Mouse (Mus musculus): ENCODE measurements at regions not wholly inside any gene's neighbourhood (a gene's known extent, or its start where the extent isn't known, plus 50 kb on each side); places are given as distances from the start of the nearest gene placed in this dataset.

GRCm38 (mm10) chr13:99754251-99754652, 146.6 kb downstream of the Cartpt start:
- no peak for ATAC-seq (replicated peaks; ENCODE audit: insufficient number of reproducible peaks, insufficient read depth, low FRiP score, low read depth)
- no peaks in the 10 kb centered on the region for H3K27me3 ChIP-seq
- 29% methylated on average over 5 of the region's 5 CpGs for WGBS
- H3K4me3 ChIP-seq = no peak overlapping the region
- no peaks in the 10 kb centered on the region for H3K4me1 ChIP-seq (replicated peaks)
- H3K27ac ChIP-seq = no peak overlapping the region
- H3K9ac ChIP-seq = no peak overlapping the region
- no peaks in the 10 kb centered on the region for H3K9me3 ChIP-seq (replicated peaks)
- H3K4me2 ChIP-seq = no peak overlapping the region
- H3K36me3 ChIP-seq = no peaks in the 10 kb centered on the region

DNA sequence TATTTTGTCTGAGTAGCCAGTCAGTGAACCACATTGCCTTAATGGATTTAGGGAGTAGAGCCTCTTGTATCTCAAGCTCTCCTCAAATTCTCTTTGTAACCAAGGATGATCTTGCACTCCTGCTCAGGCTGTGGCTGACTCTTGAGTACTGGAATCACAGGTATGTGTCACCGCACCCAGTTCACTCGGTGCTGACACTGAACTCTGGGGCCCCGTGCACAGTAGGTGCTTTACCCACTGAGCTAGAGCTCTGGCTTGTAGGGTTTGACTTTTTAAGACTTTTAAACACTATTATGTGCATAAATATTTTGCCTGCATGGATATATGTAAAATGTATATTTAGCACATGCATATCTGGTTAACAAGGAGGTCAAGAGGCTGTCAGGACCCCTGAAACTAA, 147.4 kb downstream of the Cartpt start:
- Histone ChIP-seq H3K27me3 (no peaks in the 10 kb centered on the region), H3K4me3 (no peak overlapping the region), H3K27ac (no peak overlapping the region), H3K4me1 (replicated peaks) (no peaks in the 10 kb centered on the region), H3K36me3 (no peaks in the 10 kb centered on the region), H3K9me3 (replicated peaks) (no peaks in the 10 kb centered on the region), H3K9ac (no peak overlapping the region), H3K4me2 (no peak overlapping the region)
- WGBS = 72% methylated on average over 3 of the region's 3 CpGs
- no peak for ATAC-seq (replicated peaks; ENCODE audit: insufficient number of reproducible peaks, insufficient read depth, low FRiP score, low read depth)

DNA sequence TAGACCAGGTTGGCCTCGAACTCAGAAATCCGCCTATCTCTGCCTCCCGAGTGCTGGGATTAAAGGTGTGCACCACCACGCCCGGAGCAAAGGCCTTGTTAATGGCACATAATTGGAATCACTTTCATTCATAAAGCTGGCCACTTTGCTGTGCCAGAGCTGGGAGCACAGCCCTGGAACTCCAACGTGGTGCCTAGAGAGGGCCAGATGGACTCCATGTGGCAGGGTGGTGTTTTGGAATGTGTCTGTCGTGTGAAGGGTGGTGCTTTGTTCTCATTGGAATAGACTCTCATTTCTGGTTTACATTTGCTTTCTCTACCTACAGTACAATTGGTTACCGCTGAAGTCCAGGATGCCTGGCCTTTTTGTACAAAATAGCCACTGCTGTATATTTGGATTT, 150.2 kb downstream of the Cartpt start:
- H3K4me1 ChIP-seq (replicated peaks) = peaks cover 5% of the 10 kb centered on the region; the same call in 1 of the 2 replicates
- no peak overlapping the region for H3K27ac ChIP-seq
- H3K27me3 ChIP-seq = no peaks in the 10 kb centered on the region
- H3K36me3 ChIP-seq = no peaks in the 10 kb centered on the region
- ATAC-seq (replicated peaks; ENCODE audit: insufficient number of reproducible peaks, insufficient read depth, low FRiP score, low read depth) = no peak
- H3K9ac ChIP-seq = no peak overlapping the region
- no peaks in the 10 kb centered on the region for H3K9me3 ChIP-seq (replicated peaks)
- no peak overlapping the region for H3K4me2 ChIP-seq
- 81% methylated on average over 8 of the region's 8 CpGs for WGBS
- no peak overlapping the region for H3K4me3 ChIP-seq

GRCm38 (mm10) chr13:99749342-99749741, 151.5 kb downstream of the Cartpt start:
- Histone ChIP-seq H3K27ac (no peak overlapping the region), H3K9me3 (replicated peaks) (no peaks in the 10 kb centered on the region), H3K27me3 (no peaks in the 10 kb centered on the region), H3K36me3 (no peaks in the 10 kb centered on the region), H3K4me2 (no peak overlapping the region), H3K4me3 (no peak overlapping the region), H3K4me1 (replicated peaks) (peaks cover 11% of the 10 kb centered on the region), H3K9ac (no peak overlapping the region)
- WGBS = 85% methylated on average over 6 of the region's 6 CpGs
- ATAC-seq (replicated peaks; ENCODE audit: insufficient number of reproducible peaks, insufficient read depth, low FRiP score, low read depth) = no peak

DNA sequence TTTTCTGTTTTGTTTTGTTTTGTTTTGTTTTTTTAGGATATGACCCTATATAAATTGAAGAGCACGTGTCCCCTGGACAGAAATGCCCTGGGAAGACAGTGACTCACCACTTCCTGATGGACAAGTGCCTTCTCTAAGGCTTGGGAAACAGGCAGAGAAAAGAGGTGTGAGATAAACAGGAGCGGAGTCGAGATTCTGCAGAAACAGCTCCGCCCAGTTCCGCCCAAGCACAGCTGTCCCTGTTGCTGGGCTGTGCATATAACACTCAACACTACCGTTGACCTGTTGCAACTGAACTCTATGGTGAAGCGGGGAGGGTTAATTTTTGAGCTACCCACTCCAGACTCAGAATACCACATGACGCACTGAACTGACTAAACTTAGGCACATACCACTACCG, 152.8 kb downstream of the Cartpt start:
- Histone ChIP-seq H3K9me3 (replicated peaks) (no peaks in the 10 kb centered on the region), H3K27ac (no peak overlapping the region), H3K4me2 (no peak overlapping the region), H3K4me3 (no peak overlapping the region), H3K36me3 (no peaks in the 10 kb centered on the region), H3K4me1 (replicated peaks) (peaks cover 16% of the 10 kb centered on the region), H3K27me3 (no peaks in the 10 kb centered on the region), H3K9ac (no peak overlapping the region)
- WGBS = 45% methylated on average over 9 of the region's 9 CpGs
- no peak for ATAC-seq (replicated peaks; ENCODE audit: insufficient number of reproducible peaks, insufficient read depth, low FRiP score, low read depth)

- ATAC-seq (replicated peaks; ENCODE audit: insufficient number of reproducible peaks, insufficient read depth, low FRiP score, low read depth) = no peak
- Histone ChIP-seq H3K27ac (no peak overlapping the region), H3K36me3 (no peaks in the 10 kb centered on the region), H3K9ac (no peak overlapping the region), H3K27me3 (no peaks in the 10 kb centered on the region), H3K4me1 (replicated peaks) (peaks cover 16% of the 10 kb centered on the region), H3K4me2 (no peak overlapping the region), H3K9me3 (replicated peaks) (no peaks in the 10 kb centered on the region), H3K4me3 (no peak overlapping the region)
- 68% methylated on average over 6 of the region's 6 CpGs for WGBS
Observed at GRCm38 (mm10) chr13:99745526-99745925, 155.4 kb downstream of the Cartpt start.

DNA sequence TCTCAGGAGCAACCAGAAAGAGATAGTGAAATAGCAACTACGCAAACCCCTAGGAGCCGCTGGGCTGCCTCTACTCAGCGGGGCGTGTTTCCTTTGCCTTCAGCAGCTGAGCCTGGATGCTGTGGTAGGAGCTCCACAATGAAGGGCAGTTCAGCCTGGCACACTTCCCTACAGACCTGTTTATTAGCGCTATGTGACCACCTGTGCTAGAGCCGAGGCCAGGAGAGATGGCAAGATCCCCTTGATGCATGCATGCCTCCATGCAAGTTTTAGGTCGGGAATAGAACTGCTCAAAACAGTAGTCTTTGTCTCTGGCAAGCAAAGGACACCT, 156.1 kb downstream of the Cartpt start:
- no peaks in the 10 kb centered on the region for H3K27me3 ChIP-seq
- no peaks in the 10 kb centered on the region for H3K36me3 ChIP-seq
- no peak for ATAC-seq (replicated peaks; ENCODE audit: insufficient number of reproducible peaks, insufficient read depth, low FRiP score, low read depth)
- H3K9me3 ChIP-seq (replicated peaks) = no peaks in the 10 kb centered on the region
- no peak overlapping the region for H3K27ac ChIP-seq
- WGBS = 49% methylated on average over 7 of the region's 7 CpGs
- H3K4me3 ChIP-seq = no peak overlapping the region
- H3K9ac ChIP-seq = no peak overlapping the region
- H3K4me1 ChIP-seq (replicated peaks) = peaks cover 16% of the 10 kb centered on the region
- H3K4me2 ChIP-seq = no peak overlapping the region

DNA sequence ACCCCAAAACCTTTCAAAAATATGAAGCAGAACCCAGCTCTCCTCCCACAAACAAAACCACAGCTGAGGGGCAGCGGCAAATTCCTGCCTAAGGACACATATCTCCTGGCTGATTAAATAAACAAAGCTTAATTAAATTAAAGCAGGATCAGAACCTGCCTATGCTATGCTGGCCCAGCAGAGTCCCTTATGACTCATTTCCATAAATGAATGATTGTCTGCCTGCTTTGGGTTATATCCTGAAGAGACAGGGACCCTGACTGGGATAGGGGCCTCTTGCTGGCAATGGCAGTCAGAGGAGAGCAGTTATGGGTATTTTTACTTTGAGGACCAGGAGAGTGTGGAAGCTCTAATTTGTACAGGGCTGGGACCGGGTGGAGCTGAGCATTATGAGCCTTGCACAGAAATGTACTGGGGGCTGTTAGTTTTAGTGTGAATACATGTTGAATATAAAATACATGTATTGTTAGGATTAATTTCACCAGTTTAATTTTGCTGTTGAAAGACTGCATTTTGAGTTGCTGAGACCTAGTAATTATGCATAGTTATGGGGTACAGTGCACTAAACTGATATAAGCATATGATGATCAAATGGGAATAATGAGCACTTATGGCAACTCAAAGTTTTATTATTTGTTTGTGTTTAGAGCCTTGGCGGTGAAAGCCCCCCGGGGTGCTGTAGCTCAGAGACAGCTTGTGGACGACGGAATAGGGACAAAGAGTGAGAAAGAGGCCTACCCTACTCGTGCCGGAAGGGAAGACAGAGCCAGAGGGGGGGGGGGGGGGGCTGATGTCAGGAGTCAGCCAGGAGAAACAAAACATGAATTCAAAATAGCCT, 156.7 kb downstream of the Cartpt start:
- H3K4me3 ChIP-seq = no peak overlapping the region
- no peak for ATAC-seq (replicated peaks; ENCODE audit: insufficient number of reproducible peaks, insufficient read depth, low FRiP score, low read depth)
- WGBS = 52% methylated on average over 8 of the region's 8 CpGs
- H3K36me3 ChIP-seq = no peaks in the 10 kb centered on the region
- peaks cover 16% of the 10 kb centered on the region for H3K4me1 ChIP-seq (replicated peaks)
- H3K9ac ChIP-seq = no peak overlapping the region
- H3K27ac ChIP-seq = no peak overlapping the region
- H3K9me3 ChIP-seq (replicated peaks) = no peaks in the 10 kb centered on the region
- H3K4me2 ChIP-seq = no peak overlapping the region
- H3K27me3 ChIP-seq = no peaks in the 10 kb centered on the region

DNA sequence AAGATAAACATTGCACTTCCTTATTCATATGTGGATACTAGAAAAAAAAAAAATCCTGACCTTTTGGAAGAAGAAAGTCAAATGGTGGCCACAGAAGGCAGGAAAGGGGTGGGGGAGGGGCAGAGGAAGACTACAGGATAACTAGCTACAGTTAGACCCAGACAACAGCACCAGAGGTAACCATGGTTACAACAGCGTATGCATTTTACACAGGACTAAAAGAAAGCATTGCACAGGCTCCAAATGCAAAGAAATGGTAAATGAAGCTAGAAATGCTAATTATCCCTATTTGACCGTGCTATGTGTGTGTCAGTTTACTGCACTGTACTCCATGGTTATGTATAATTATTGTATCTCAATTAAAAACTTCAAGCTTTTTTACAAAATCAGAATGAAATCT, 158.4 kb downstream of the Cartpt start:
- peaks cover 11% of the 10 kb centered on the region for H3K4me1 ChIP-seq (replicated peaks)
- no peak overlapping the region for H3K27ac ChIP-seq
- H3K9me3 ChIP-seq (replicated peaks) = no peaks in the 10 kb centered on the region
- no peak overlapping the region for H3K4me3 ChIP-seq
- H3K9ac ChIP-seq = no peak overlapping the region
- no peak for ATAC-seq (replicated peaks; ENCODE audit: insufficient number of reproducible peaks, insufficient read depth, low FRiP score, low read depth)
- no peaks in the 10 kb centered on the region for H3K36me3 ChIP-seq
- H3K4me2 ChIP-seq = no peak overlapping the region
- 79% methylated on average over 2 of the region's 2 CpGs for WGBS
- no peaks in the 10 kb centered on the region for H3K27me3 ChIP-seq

- no peak overlapping the region for H3K4me3 ChIP-seq
- WGBS = 64% methylated on average over 2 of the region's 2 CpGs
- H3K4me2 ChIP-seq = no peak overlapping the region
- no peaks in the 10 kb centered on the region for H3K36me3 ChIP-seq
- no peaks in the 10 kb centered on the region for H3K27me3 ChIP-seq
- no peak for ATAC-seq (replicated peaks; ENCODE audit: insufficient number of reproducible peaks, insufficient read depth, low FRiP score, low read depth)
- peaks cover 11% of the 10 kb centered on the region for H3K4me1 ChIP-seq (replicated peaks)
- no peaks in the 10 kb centered on the region for H3K9me3 ChIP-seq (replicated peaks)
- no peak overlapping the region for H3K27ac ChIP-seq
- H3K9ac ChIP-seq = no peak overlapping the region
Observed at GRCm38 (mm10) chr13:99741981-99742380, 158.9 kb downstream of the Cartpt start.

- no peak for ATAC-seq (replicated peaks; ENCODE audit: insufficient number of reproducible peaks, insufficient read depth, low FRiP score, low read depth)
- no peak overlapping the region for H3K9ac ChIP-seq
- H3K4me3 ChIP-seq = no peak overlapping the region
- no peaks in the 10 kb centered on the region for H3K27me3 ChIP-seq
- 69% methylated on average over 1 of the region's 1 CpGs for WGBS
- H3K4me2 ChIP-seq = no peak overlapping the region
- H3K4me1 ChIP-seq (replicated peaks) = peaks cover 5% of the 10 kb centered on the region
- H3K9me3 ChIP-seq (replicated peaks) = no peaks in the 10 kb centered on the region
- no peaks in the 10 kb centered on the region for H3K36me3 ChIP-seq
- H3K27ac ChIP-seq = no peak overlapping the region
Observed at GRCm38 (mm10) chr13:99739420-99739819, 161.5 kb downstream of the Cartpt start.

GRCm38 (mm10) chr13:99737271-99737670, 163.6 kb downstream of the Cartpt start:
- Histone ChIP-seq H3K4me1 (replicated peaks) (no peaks in the 10 kb centered on the region), H3K4me2 (no peak overlapping the region), H3K27ac (no peak overlapping the region), H3K4me3 (no peak overlapping the region), H3K9ac (no peak overlapping the region), H3K9me3 (replicated peaks) (no peaks in the 10 kb centered on the region), H3K36me3 (no peaks in the 10 kb centered on the region), H3K27me3 (no peaks in the 10 kb centered on the region)
- no peak for ATAC-seq (replicated peaks; ENCODE audit: insufficient number of reproducible peaks, insufficient read depth, low FRiP score, low read depth)
- WGBS = 68% methylated on average over 3 of the region's 3 CpGs

Data from heart, embryonic 15.5 days (tissue).